Mouse (Mus musculus) midbrain, embryonic 15.5 days (tissue): ENCODE measurements around the gene Snrpg. TPM values are rescaled to one million over a fixed set of nuclear protein-coding genes. Genes with fewer than 3 reads are reported as not detected.
A peak's percentile ranks its signal among the peaks of the same experiment; 100 is the strongest.

ENCODE experiments used
- ATAC-seq: fragments of 200-750 bp; cut with Nextera tagmentation; replicated peaks from 2 replicates; pipeline ENCODE4 v1.8.0; 2017; ENCODE audit warnings: moderate TSS enrichment
- H3K27ac ChIP-seq: fragments of 300-500 bp; sonication (generic); 2 replicates; pipeline ENCODE4 v1.5.1; 2015; ENCODE audit warnings: mild to moderate bottlenecking, inconsistent platforms
- H3K27me3 ChIP-seq: fragments of 300-500 bp; sonication (generic); replicated peaks from 2 replicates; pipeline ENCODE4 v1.6.1; 2015; ENCODE audit warnings: inconsistent platforms
- H3K36me3 ChIP-seq: fragments of 300-500 bp; sonication (generic); replicated peaks from 2 replicates; pipeline ENCODE4 v1.6.1; 2015; ENCODE audit warnings: inconsistent platforms
- H3K4me1 ChIP-seq: fragments of 300-500 bp; sonication (generic); 2 replicates; pipeline ENCODE4 v1.6.1; 2015; ENCODE audit warnings: inconsistent platforms
- H3K4me2 ChIP-seq: fragments of 300-500 bp; sonication (generic); 2 replicates; pipeline ENCODE4 v1.6.1; 2015; ENCODE audit warnings: inconsistent platforms, mild to moderate bottlenecking, moderate library complexity
- H3K4me3 ChIP-seq: fragments of 300-500 bp; sonication (generic); 2 replicates; pipeline ENCODE4 v1.5.1; 2015; ENCODE audit warnings: mild to moderate bottlenecking, inconsistent platforms
- H3K9ac ChIP-seq: fragments of 300-500 bp; sonication (generic); 2 replicates; pipeline ENCODE4 v1.6.1; 2015; ENCODE audit warnings: mild to moderate bottlenecking, inconsistent platforms
- H3K9me3 ChIP-seq: fragments of 300-500 bp; sonication (generic); 2 replicates; pipeline ENCODE4 v1.6.1; 2016; ENCODE audit warnings: inconsistent platforms
- WGBS: fragments of 180-500 bp; shearing (Covaris S2); methylation state at CpG from one replicate; pipeline ENCODE4 v1.1.7; 2015; ENCODE audit warnings: mixed read lengths; 5-methylcytosine and 5-hydroxymethylcytosine counted together
- polyA plus RNA-seq: library from polyadenylated mRNA; unstranded; fragments of >200 nt; fragmentation: Nextera tagmentation; extraction: Ambion mirVana; gene quantifications from 2 replicates; pipeline ENCODE4 v1.2.1, GENCODE M21; 2015

The Snrpg gene
- polyA plus RNA-seq, 1 experiment from 2014 or later: 377 TPM

DNA sequence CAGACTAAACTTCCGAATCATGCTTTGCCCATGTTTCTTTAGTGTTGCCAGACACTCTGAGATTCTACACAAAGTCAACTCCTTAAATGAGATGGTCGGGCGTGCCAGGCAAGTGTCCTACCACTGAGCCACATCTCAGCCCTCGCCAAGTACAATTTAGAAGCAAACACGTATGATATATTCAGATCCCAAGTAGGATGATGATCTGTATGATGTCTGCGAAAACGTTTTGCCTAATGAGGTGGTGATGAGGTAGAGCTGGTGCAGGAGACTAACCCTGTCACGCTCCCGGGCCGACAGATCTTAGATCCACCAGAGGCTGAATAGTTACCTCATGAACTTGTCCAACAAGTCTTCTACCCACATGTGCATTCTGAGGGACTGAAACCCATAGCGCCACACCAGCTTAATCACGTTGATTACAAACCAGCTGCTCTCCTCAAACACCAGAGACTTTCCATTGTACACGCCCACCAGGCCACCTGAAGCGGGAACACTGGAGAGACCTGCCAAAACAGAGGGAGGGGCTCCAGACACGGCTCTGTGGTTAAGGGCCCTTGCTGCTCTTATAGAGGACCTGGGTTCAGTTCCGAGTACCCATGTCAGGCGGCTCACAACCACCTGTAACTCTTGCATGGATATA lies 23.1 kb downstream of the Snrpg start:
- no peak overlapping the region for H3K4me2 ChIP-seq
- H3K9me3 ChIP-seq: no peaks in the 10 kb centered on the region
- no peak overlapping the region for H3K27ac ChIP-seq
- peaks cover 30% of the 10 kb centered on the region for H3K4me1 ChIP-seq
- H3K9ac ChIP-seq: no peak overlapping the region
- no peaks in the 10 kb centered on the region for H3K27me3 ChIP-seq
- no peak overlapping the region for H3K4me3 ChIP-seq
- H3K36me3 ChIP-seq: peaks cover 29% of the 10 kb centered on the region
- no peak for ATAC-seq
- 94% methylated on average over 17 of the region's 17 CpGs for WGBS

DNA sequence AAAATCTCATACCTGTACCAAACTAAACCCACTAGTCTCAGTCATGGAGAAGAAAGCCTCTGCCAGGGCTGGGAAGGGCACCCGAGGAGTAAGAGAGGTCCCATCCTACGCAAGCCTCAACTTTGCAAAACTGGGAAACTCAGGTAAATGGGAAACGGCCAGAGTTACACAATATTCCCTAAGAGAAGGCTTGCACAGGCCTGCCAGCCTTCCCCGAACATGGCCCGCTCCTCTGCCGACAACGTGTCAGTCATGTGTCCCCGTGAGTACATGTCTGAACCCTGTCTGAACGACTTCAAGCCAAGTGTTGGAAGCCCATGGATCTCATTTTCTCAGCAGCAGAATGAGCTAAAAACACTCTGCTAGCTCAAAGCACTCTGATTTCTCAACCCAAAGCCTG lies 23.9 kb downstream of the Snrpg start:
- peak overlapping the region; percentile 92; the same call in 1 of the 2 replicates for H3K9ac ChIP-seq
- 88% methylated on average over 9 of the region's 9 CpGs for WGBS
- no peaks in the 10 kb centered on the region for H3K27me3 ChIP-seq

DNA sequence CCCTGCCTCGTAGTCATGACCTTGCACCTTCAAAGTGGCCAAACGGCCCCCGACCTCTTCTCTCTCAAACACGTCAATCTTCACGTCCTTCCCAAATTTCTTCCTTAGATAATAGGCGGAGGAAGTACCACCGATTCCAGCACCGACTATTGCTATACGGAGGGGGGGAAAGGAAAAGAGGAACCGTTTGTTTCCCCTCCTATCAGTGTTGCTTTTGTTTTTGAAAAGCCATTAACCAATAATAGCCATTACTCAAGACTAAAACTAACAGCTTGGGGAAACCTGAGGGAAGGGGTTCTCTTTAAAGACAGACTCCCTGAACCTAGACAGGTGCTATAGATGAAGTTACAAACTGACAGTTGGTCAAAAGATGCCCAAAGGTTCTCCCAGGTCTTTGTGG lies 24.9 kb downstream of the Snrpg start:
- no peak for ATAC-seq
- peak overlapping the region; percentile 93 for H3K27ac ChIP-seq
- peaks cover 13% of the 10 kb centered on the region for H3K36me3 ChIP-seq
- no peaks in the 10 kb centered on the region for H3K9me3 ChIP-seq
- 12% methylated on average over 10 of the region's 10 CpGs for WGBS
- H3K9ac ChIP-seq: peak overlapping the region; percentile 92
- peaks cover 33% of the 10 kb centered on the region for H3K4me1 ChIP-seq
- peak overlapping the region; percentile 63 for H3K4me2 ChIP-seq
- H3K4me3 ChIP-seq: peak overlapping the region; percentile 91
- H3K27me3 ChIP-seq: no peaks in the 10 kb centered on the region

More for the DNA sequence above, 23.9 kb downstream of the Snrpg start:
- Histone ChIP-seq H3K4me3 (peak overlapping the region; percentile 91), H3K27ac (no peak overlapping the region), H3K9me3 (no peaks in the 10 kb centered on the region), H3K4me2 (peak overlapping the region; percentile 63), H3K36me3 (peaks cover 23% of the 10 kb centered on the region), H3K4me1 (peaks cover 30% of the 10 kb centered on the region)
- ATAC-seq: no peak

DNA sequence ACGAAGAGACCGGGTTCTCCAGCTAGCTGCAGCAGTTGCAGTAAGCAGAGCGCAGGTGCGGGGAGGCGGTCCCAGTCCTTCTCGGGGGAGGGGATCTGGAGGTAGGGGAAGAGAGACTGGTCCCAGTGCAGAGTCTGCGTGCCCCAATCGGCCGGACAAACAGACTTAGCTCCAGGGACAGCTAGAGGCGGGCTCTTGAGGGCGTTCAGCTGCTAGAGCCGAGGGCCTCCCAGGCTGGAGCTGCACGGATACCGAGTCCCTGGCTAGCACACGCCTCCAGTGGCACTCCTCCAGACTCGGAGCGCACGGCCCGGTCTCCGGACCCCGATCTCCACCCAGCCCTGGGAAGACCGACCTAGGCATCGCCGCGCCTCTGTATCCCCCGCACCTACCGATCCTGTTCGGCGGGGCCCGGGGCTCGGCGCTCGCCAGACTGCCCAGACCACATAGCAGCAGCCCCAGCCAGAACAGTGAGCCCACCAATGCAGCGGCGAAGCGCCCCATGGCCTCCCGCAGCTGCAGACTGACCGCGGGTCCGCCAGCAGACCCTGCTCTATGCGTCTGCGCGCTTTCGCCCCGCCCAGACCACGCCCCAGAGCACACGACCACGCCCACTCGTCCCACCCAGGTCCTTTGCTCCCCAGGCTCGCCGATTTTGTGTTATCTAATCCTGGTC lies 25.6 kb downstream of the Snrpg start, which contains the start of gene Pcyox1:
Pcyox1 (minus strand) TSS at position 574 of the 676 bp plus-strand sequence.
- Histone ChIP-seq H3K4me3 (peak within 1 kb of the TSS; percentile 91), H3K9me3 (no peaks in the 10 kb centered on the region), H3K4me1 (peaks cover 34% of the 10 kb centered on the region), H3K9ac (peak within 1 kb of the TSS; percentile 92), H3K27ac (peak within 1 kb of the TSS; percentile 93), H3K27me3 (no peaks in the 10 kb centered on the region), H3K36me3 (peaks cover 6% of the 10 kb centered on the region), H3K4me2 (peak within 1 kb of the TSS; percentile 63)
- peak; percentile 95 for ATAC-seq
- WGBS: under 1% methylated on average over 51 of the region's 51 CpGs

GRCm38 (mm10) chr6:86397257-86397980 lies 26.3 kb downstream of the Snrpg start:
- no peaks in the 10 kb centered on the region for H3K27me3 ChIP-seq
- peak overlapping the region; percentile 93 for H3K27ac ChIP-seq
- H3K36me3 ChIP-seq: no peaks in the 10 kb centered on the region
- ATAC-seq: peak; percentile 2; the same call in 1 of the 2 replicates
- H3K4me1 ChIP-seq: peaks cover 34% of the 10 kb centered on the region
- peak overlapping the region; percentile 91 for H3K4me3 ChIP-seq
- no peaks in the 10 kb centered on the region for H3K9me3 ChIP-seq
- peak overlapping the region; percentile 63 for H3K4me2 ChIP-seq
- 7% methylated on average over 14 of the region's 14 CpGs for WGBS
- peak overlapping the region; percentile 92 for H3K9ac ChIP-seq

GRCm38 (mm10) chr6:86398986-86399385 lies 27.9 kb downstream of the Snrpg start:
- H3K4me1 ChIP-seq: peaks cover 35% of the 10 kb centered on the region

GRCm38 (mm10) chr6:86399995-86400394 lies 28.9 kb downstream of the Snrpg start:
- 92% methylated on average over 2 of the region's 2 CpGs for WGBS
- no peak for ATAC-seq

More at GRCm38 (mm10) chr6:86398986-86399385, 27.9 kb downstream of the Snrpg start:
- no peak for ATAC-seq
- Histone ChIP-seq H3K9ac (no peak overlapping the region), H3K27me3 (no peaks in the 10 kb centered on the region), H3K27ac (no peak overlapping the region), H3K4me3 (no peak overlapping the region), H3K36me3 (no peaks in the 10 kb centered on the region), H3K9me3 (no peaks in the 10 kb centered on the region), H3K4me2 (no peak overlapping the region)
- 73% methylated on average over 2 of the region's 2 CpGs for WGBS

DNA sequence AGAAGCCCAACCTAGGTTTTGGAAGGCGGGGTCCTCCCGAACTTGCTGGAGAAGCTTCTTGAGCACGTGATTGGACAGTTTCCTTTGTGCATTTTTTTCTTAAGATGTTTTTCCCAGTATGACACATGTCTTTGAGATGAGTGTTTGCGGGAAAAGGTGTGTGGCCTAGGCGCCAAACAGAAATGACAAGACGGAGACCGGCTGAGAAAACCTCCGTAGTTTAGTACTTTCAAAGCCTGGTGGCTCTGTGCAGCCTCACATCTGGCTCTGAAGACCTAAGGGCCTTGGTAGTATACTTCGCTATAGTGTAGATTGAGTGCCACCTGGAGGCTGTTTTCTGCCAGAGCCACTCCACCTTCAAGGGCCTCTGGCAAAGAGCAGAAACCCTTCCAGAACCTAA lies 29.9 kb downstream of the Snrpg start:
- no peak overlapping the region for H3K27ac ChIP-seq
- H3K4me3 ChIP-seq: peak overlapping the region; percentile 17; the same call in 1 of the 2 replicates
- no peaks in the 10 kb centered on the region for H3K36me3 ChIP-seq
- H3K27me3 ChIP-seq: no peaks in the 10 kb centered on the region
- H3K9me3 ChIP-seq: no peaks in the 10 kb centered on the region
- peaks cover 18% of the 10 kb centered on the region for H3K4me1 ChIP-seq
- ATAC-seq: no peak
- WGBS: 9% methylated on average over 9 of the region's 9 CpGs
- no peak overlapping the region for H3K9ac ChIP-seq
- H3K4me2 ChIP-seq: peak overlapping the region; percentile 39

More at GRCm38 (mm10) chr6:86399995-86400394, 28.9 kb downstream of the Snrpg start:
- Histone ChIP-seq H3K27ac (no peak overlapping the region), H3K36me3 (no peaks in the 10 kb centered on the region), H3K27me3 (no peaks in the 10 kb centered on the region), H3K4me2 (no peak overlapping the region), H3K4me1 (peaks cover 25% of the 10 kb centered on the region), H3K9ac (no peak overlapping the region), H3K9me3 (no peaks in the 10 kb centered on the region), H3K4me3 (no peak overlapping the region)

DNA sequence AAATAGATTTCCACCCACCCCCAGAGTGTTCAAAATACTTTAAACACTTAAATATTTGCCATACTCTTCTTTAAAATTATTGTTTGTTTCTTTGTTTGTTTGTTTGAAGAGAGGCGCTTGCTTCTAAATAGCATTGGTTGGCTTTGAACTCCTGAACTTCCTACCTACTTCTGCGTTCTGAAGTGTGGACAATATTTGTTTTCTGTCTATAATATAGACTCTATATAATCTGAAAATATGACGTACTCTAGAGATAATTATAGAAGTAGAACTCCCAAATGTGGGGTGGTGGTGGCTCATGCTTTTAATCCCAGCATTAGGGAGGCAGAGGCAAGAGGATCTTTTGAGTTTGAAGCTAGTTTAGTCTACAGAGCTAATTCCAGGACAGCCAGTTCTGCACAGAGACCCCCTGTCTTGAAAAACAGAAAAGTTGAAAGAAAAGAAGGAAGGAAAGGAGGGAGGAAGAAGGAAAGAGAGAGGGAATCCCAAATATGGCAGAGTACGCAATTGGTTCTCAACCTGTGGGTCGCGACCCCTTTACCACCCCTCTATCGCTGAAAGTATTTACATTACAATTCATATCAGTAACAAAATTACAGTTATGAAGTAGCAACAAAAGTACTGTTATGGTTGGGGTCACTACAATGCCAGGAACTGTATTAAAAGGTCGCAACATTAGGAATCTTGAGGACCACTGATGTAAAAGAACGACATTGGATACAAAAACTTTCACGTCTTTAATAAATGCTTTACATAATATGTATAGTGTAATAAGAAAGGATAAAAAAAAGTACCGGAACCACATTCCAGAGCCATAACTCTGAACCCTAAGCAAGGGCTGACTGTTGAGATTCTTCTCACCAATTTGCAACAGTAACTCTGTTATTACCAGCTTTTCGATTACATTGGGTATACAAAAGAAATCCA lies 31.8 kb downstream of the Snrpg start:
- H3K27ac ChIP-seq: peak overlapping the region; percentile 100; the same call in 1 of the 2 replicates
- H3K4me1 ChIP-seq: peaks cover 25% of the 10 kb centered on the region
- ATAC-seq: no peak
- H3K36me3 ChIP-seq: 0 out of 2 replicates have a peak, but pooled peaks cover 5% of the 10 kb centered on the region
- peak overlapping the region; percentile 78 for H3K4me2 ChIP-seq
- no peaks in the 10 kb centered on the region for H3K9me3 ChIP-seq
- peak overlapping the region; percentile 70 for H3K4me3 ChIP-seq
- WGBS: 40% methylated on average over 12 of the region's 12 CpGs
- H3K27me3 ChIP-seq: no peaks in the 10 kb centered on the region
- H3K9ac ChIP-seq: peak overlapping the region; percentile 99; the same call in 1 of the 2 replicates

DNA sequence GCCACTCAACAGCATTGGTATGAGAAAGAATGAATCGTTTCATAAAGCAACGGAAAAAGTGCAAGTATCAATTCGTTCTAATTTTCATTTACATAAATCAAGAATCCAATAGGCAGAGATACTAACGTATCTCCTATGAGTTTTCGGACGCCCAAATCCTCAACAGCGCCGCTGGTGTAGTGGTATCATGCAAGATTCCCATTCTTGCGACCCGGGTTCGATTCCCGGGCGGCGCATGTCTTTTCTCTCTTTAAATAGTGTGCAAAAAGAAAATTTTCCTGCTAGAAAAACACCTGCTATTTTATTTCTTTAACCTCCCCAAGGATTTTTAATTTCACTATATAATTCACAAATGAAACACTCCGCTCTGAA lies 32.6 kb downstream of the Snrpg start:
- H3K9me3 ChIP-seq: no peaks in the 10 kb centered on the region
- under 1% methylated on average over 15 of the region's 15 CpGs for WGBS
- peak overlapping the region; percentile 99 for H3K9ac ChIP-seq
- peak; percentile 79 for ATAC-seq
- H3K27ac ChIP-seq: peak overlapping the region; percentile 100
- 0 out of 2 replicates have a peak, but pooled peaks cover 5% of the 10 kb centered on the region for H3K36me3 ChIP-seq
- peaks cover 28% of the 10 kb centered on the region for H3K4me1 ChIP-seq
- no peaks in the 10 kb centered on the region for H3K27me3 ChIP-seq
- H3K4me3 ChIP-seq: peak overlapping the region; percentile 70
- H3K4me2 ChIP-seq: peak overlapping the region; percentile 78

- peak within 1 kb of the TSS; percentile 100 for H3K27ac ChIP-seq
- peak; percentile 97 for ATAC-seq
- H3K4me1 ChIP-seq: peaks cover 28% of the 10 kb centered on the region
- WGBS: under 1% methylated on average over 62 of the region's 62 CpGs
- H3K9me3 ChIP-seq: no peaks in the 10 kb centered on the region
- no peaks in the 10 kb centered on the region for H3K27me3 ChIP-seq
- 0 out of 2 replicates have a peak, but pooled peaks cover 5% of the 10 kb centered on the region for H3K36me3 ChIP-seq
- peak within 1 kb of the TSS; percentile 70 for H3K4me3 ChIP-seq
- H3K4me2 ChIP-seq: peak within 1 kb of the TSS; percentile 78
- peak within 1 kb of the TSS; percentile 99 for H3K9ac ChIP-seq
Observed at GRCm38 (mm10) chr6:86404100-86404861, 33.2 kb downstream of the Snrpg start, which contains the start of gene Tia1. Tia1 (plus strand) TSS chr6:86404219.
